Mouse (Mus musculus) common myeloid progenitor, adult 5-6 weeks (primary cell): ENCODE results near the gene Ung. TPM values are rescaled to one million over a fixed set of nuclear protein-coding genes. Genes with fewer than 3 reads are reported as not detected.

Source experiments
- ATAC-seq: replicated peaks from 2 replicates; pipeline ENCODE4 v1.8.0; 2016; ENCODE audit warnings: low read depth, mild to moderate bottlenecking, moderate TSS enrichment, inconsistent platforms; ENCODE audit not compliant: poor library complexity, severe bottlenecking
- total RNA-seq: library from RNA; stranded (forward); fragments of 200-1000, 187-1606 nt; gene quantifications from 2 replicates; pipeline ENCODE4 v1.2.3, GENCODE M21; 2017

Gene Ung
- total RNA-seq, 1 experiment from 2014 or later = 35.1 TPM

DNA sequence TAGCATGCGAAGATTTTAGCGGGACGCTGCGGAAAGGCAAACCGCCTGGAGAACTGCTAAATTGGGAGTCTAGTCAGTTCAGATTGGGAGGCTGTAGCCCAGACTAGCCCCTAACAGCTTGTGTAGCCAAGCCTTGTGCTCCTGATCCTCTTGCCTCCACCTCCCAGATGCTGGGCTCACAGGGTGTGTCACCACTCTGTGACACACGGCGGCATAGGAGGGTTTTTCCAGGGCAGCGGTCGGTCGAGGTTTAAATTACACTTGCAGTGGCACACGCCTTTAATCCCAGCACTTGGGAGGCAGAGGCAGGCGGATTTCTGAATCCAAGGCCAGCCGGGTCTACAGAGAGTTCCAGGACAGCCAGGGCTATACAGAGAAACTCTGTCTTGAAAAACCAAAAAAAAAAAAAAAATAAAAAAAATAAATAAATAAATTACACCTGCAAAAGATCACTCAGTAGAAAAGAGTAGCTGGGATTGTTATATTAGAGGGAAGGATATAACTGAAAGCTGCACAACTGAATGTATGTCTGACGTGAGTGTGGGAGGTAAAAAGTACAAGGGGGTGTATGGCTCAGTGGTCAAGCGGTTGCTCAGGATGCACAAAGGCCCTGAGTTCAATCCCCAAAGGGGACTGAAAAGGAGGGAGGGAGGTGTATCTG, 506 bp upstream of the Ung start:
- ATAC-seq = no peak

DNA sequence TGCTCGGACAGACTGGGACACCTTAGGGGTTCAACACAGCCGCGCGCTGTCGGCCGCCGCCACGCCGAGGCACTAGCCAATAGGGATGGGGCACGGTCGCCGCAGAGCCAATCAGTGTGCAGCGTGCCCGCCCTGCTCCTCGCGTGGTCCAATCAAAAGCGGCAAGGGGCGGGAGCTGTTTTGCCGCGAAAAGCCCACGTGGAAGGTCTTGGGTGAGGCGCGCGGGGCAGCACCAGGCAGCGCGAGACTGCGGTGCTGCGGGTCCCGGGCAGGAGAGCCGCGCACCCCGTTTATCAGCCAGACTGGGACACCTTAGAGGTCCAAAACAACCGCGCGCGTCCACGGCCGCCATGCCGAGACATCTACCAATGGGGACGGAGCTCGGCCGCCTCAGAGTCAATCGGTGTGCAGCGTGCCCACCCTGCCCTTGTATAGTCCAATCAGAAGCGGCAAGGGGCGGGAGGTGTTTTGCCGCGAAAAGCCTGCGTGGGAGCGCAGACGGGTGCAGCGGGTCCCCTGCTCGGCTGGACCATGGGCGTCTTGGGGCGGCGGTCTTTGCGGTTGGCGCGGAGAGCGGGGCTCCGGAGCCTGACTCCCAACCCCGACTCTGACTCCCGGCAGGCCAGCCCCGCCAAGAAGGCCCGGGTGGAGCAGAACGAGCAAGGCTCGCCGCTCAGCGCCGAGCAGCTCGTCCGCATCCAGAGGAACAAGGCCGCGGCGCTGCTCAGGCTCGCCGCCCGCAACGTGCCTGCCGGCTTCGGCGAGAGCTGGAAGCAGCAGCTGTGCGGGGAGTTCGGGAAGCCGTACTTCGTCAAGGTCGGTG, 723 bp downstream of the Ung start:
- peak; percentile 73 for ATAC-seq

DNA sequence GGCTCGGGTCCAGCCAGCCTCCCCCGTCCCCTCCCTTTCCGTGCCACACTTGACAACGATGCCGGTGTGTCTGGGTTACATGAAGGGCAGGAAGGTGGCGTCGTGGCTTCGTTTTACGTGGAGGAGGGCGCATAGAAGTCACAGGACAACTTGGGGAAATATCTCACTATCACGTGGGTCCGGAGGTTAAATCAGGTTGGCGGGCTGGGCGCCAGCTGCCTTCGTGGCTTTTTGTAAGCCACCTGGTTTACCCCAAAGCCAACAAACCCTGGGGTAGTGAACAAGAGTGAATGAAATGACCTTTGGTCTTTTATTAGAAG, 1.3 kb downstream of the Ung start:
- ATAC-seq = no peak

DNA sequence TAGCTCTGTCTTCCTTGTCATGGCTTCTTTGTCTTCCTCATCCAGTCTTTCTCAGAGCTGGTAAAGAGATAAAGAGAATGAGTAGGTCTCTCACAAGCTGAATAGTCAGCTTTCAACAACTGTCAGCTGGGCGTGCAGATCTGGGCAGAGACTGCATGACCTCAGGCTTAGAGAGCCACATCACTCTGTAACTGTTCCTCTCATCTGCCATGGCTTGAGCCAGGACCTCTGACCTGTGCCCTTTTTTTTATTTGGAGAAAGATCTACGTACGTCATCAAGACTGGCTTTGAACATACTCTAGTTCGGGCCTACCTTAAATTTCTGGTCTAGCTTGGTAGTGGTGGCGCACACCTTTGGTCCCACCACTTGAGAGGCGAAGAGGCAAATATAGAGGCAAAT, 2.7 kb downstream of the Ung start:
- no peak for ATAC-seq

DNA sequence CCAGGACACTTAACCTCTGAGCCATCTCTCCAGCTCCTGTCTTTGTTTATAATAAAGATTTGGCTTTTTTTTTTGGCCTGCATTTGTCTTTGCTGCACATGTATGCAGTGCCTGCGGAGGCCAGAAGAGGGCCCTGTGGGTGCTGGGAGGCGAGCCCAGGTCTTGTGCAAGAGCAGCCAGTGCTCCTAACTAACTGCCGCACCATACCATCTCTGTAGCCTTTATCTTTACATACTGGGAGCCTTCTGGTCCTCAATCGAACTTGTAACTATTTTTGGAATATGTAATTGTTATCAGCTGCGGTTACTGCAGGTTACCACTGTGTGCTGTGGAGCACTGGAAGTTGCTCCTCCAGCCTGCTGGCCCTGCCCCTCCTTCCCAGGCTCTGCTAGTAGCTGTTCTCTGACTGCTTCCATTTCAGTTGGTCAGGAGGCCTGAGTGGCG, 3.9 kb downstream of the Ung start:
- ATAC-seq = peak; percentile 61

DNA sequence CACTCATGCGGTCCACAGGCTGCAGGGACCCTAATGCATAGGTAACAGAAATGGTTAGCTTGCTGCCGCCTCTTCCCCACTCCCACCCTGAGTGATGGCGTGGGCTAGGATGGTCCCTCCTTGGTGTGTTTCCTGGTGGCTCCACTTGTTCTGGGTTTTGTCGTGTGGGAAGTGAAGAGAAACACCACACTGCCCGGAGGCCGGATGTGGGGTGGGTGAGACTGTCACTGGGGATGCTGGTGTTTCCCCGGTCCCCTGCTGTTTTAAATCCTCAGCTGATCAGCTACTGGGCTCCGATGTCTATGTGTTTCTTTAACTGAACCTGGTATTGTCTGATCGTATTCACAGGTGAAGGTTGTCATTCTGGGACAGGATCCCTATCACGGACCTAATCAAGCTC, 5.3 kb downstream of the Ung start:
- no peak for ATAC-seq

DNA sequence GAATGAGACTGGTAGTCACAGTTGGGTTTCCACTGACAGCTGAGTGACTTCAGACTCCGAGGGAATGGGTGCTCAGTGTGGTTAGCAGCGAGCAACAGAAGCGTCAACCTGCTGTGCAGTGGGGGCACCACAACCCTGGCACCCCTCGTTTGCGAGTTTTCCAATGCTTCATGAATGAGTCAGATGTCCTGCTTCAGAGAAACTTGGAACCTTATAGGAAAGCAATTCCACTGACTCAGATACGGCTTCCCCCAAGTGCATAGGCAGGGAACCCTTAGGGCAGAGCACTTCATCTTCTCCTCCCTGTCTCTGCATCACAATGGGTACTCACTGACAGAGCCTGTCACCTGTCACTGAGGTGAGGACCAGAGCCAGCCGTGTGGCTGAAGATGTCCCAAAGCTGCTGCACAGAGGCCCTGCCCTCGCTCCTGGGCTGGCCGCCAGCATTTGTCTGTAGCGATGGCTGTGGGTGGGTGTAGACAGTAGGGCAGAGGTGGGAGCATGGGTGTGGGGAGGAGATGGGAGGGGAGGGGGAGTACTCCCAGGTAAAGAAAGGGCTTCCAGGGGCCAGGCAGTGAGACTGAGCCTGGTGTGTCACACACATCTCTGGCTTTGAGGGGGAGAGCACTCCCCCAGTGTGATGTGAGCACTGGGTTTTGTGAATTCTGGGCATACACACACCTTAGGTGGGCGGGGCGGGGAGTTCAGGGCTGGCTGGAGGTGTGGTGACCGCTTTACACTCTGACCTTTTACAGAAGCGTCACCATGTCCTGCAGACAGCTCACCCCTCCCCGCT, 7.5 kb downstream of the Ung start:
- no peak for ATAC-seq

DNA sequence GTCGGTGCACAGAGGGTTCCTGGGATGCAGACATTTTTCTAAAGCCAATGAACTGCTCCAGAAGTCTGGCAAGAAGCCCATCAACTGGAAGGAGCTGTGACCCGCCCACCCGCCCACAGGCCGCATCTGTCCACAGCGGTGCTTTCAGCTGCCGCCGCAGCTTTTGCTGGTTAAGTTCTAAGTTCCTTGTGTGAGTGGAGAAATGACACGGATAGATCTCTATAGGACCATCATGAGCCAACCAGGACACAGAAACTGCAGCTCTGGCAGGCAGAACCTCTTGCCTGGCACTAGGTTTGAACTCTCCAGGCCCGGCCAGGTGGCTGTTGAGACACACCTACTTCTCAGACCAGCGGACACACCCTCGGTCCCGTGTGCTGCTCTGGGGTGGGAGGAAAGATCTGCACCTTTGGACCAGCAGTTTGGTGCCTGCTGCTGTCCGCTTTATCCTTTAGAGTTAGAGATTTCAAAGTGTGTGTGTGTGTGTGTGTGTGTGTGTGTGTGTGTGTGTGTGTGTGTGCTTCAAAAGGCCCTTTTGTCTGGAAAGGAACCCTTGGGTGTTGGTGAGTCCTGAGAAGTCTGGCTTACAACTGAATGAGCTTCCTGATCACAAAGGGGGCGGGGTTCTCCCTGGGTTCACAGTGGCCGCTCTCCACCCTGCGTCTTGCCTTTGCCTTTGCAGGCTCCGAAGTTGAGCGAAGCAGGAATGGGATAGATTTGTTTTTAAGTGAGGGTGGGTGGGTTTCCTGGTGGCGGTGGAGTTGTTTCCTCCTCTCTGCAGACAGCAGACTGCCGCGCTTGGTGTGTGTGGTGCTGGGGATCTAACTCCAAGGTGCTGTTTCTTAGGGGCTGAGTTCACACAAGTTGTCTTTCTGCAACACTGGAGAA, 8.3 kb downstream of the Ung start:
- no peak for ATAC-seq

DNA sequence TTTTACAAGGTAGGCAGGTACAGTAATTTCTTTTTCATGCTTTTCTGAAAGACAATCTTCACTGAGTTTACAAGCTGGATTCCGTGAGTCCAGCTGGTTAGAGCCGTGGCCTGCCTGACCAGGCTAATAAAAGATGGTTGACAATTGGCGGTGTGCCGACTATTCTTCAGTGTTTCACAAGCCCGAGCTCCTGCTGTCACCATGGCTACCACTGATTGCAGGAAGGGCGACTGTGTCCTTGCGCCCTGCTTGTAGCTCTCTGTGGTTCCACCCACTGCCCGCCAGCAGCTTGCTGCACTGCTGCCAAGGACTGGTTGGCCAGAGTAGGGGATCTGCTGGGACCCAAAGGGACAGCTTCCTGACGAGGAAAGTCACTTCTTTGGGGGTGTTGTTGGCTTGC, 9.0 kb downstream of the Ung start:
- ATAC-seq = no peak

DNA sequence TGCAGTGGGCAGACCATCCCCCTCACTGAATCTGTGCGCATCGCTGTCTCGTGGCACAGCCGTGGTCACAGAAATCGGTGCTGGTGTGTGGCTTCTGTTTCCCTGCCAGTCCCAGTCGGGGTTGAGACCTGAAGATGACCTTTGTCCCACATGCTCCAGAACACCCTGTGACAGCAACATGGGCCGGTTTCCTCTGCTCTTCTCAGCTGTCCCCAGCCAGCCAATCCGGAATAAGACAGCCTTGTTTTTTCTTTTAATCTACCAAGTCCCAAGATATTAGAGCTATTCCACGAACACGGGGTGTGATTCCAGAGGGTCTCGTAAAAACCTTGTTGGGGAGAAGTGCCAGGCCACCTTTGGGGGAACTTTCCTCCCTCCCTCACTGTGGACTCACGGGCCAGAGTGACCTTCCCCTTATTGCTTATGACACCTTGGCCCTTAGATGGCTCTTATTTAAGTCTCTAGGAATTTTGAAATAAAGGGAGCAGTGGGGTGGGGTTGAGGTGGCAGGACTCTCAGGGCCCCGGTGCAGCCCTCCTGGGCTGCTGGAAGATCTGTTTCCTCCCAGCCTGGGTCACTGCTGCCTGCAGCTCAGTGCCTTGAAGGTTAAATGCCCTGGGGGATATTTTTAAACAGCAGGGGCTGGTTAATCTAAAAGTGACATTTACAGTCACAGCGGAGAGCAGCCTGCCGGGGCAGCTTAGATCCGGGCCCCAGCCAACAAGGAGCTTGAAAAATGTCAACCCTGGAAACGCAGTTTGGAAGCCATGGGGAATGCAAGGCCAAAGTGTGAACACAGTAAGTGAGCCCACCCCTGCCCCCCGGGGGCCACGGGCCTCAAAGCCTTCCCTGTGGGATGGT, 16.1 kb downstream of the Ung start, which contains the start of gene Acacb:
Acacb (plus strand) TSS at position 508 of the 861 bp plus-strand sequence.
- ATAC-seq = no peak

DNA sequence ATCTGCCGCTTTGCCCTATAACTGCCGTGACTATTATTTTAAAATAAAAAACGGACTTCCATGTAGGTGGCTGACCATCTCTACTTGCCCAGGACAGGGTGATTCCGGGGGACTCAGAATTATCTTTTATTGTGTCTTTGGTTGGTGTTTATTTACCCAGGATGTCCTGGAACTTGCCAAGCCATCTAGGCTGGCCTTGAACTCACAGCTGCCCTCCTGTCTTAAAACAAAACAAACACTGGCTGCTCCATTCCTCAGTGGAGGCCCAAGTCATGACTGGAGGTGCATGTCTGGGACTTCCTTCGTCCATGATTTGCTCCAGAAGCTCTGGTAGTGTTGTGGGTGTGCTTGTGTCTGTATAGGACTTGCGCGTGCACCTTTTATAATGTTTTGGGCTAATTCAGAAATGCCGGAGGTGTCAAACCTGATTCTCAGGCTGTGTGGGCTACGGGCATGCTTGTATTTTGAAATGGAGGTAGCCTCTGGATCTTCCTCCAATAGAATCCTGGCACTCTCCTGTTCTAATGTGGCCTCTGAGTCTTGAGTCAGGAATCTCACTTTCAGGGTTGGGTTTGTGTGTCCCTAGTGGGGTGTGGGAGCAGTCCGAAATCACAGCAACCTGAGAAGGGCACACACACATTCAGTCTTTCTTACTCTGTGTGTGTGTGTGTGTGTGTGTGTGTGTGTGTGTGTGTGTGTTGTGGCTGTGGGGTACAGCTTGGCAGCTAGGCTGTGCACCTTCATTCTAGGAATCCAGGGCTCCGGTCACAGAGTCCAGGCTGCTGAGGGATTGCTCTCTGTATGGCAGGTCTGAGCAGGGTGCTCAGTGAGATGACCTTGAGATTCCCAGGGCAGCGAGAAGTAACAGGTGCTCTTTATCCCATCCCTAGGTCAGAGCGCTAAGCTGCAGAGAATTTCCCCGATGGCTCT, 17.1 kb downstream of the Ung start:
- ATAC-seq = no peak

DNA sequence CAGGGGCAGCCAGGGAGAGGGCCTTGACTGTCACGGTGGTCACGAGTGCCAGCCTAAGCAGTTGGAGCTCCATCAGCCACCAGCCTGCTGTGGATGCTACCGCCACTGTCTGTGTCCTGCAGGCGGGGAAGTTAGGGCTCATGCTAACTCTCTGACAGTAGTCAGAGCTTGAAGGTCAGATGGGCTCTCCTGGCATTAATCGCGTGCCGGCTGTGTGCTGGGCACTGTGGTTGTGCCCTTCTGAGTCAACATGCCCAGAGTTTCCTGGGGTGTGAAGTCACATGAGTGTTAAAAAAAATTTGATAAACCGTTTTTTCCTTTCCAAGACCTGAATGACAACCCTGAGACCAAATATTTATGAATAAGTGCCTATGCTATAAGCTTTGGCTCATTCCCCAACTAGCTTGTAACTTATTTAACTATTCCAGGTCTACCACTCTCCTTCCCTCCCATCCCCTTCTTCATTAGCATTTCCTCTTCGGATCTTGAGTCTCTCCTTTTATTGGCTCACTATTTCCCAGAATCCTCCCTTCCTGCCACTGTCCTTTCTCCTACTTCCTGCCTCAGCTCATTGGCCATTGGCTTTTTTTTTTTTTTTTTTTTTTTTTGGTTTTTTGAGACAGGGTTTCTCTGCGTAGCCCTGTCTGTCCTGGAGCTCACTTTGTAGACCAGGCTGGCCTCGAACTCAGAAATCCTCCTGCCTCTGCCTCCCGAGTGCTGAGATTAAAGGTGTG, 22.3 kb downstream of the Ung start:
- ATAC-seq = no peak

DNA sequence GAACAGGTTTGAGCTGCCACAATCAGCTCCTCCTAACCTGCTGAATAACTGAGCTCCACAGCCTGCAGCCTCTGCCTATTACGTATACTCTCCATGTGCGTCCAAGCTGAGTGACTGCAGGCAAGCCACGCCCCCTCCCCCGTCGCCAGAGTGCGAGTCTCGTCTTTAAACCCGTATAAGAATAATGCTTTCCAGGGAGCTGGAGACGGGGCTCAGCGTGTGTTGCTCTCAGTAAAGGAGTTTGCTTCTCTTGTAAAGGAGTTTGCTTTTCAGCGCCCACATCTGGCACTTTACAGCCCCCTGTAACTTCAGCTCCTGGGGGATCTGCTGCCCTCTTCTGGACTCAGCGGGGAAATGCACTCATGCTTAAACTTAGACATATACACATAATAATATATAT, 23.3 kb downstream of the Ung start:
- ATAC-seq = peak; percentile 50; the same call in 1 of the 2 replicates

DNA sequence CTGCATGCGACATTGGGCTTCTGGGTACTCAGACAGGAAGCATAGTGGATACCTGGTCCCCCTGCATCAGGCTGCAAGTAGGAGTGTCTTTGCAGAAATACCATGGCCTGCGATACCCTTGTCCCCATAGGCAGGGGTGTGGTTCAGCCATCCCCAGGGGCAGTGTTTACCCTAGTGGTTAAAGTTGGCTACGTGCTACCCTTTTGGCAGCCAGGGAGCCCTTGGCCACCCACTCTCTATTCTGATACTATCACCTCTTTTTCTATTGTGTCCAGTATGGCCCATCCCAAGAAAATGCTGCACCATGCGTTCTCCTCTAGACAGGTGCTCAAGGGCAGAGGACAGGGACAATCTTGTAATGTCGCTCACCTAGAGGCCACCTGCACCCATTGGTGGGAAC, 24.6 kb downstream of the Ung start:
- no peak for ATAC-seq

DNA sequence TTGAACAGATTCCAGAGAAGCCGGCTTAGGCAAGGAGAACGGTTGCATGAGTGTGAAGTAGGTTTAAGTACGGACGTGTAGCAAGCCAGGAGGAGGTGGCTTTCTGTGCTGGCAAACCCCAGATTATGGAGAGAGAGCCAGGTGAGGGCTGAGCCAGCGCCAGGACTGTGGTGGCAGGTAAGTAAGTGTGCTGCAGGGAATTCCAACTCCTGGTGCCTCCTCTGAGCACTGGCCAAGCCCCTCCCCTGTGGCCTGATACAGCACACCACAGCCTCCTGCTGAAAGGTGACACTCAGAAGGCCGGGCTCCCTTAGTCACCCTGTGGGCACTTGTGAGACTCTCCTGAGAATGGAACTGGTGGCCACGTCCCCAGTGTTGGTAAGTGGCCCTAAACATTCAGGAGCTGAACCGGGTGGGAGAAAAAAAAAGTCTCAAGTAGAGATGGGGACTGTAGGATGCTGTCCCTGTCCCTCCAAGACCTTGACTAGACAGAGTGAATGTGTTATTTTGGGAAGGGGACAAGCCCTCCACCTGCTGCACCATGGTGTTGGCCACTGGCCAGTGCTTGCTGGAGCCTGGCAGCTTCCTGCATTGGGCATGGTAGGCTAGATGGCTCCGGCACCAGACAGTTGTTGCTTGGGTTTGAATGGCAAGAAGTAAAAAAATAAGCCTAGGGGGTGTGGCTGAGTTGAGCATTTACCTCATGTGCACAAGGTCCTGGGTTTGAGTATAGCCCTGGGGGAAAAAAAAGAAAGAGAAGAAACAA, 25.2 kb downstream of the Ung start:
- ATAC-seq = no peak

DNA sequence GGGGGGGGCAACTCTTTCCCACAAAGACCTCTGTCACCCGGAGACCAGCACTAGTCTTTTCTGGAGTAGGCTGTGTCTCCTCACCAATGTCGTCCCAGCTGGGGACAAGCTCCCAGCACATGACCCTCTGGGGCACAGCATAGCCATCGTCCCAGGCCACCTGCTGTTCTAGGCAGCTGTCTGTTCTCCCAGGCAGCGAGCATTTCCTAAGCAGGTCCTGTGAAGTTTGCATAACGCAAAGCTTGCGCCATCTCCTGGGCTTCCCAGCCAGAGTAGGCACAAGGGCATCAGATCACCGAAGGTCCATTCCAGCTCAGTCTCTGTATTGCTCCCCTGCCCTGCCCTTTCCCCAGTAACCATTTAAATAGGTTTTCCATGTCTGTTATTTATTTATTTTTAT, 27.1 kb downstream of the Ung start:
- no peak for ATAC-seq

DNA sequence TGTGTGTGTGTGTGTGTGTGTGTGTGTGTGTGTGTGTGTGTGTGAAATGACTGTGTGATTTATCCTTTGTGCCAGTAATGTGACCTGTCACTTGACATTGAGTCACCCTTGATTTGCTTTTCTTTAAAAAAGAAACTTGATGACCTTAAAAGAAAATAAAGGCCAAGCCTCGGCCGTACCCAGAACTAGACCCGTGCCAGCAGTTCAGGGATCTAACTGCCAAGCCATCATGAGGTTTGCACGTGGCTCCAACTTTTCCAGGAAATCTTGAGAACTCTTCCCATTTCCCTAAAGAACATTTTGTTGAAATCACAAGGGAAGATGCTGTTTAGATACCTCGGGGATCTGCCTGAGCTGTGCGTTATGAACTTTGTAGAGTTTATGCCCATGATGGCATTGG, 31.2 kb downstream of the Ung start:
- no peak for ATAC-seq
